In genomic region chr19:3850847-3851469, GRCm38 (mm10) we compare ENCODE assay signal across 8 mouse cellular contexts. TPM values are rescaled to one million over a fixed set of nuclear protein-coding genes. Genes with fewer than 3 reads are reported as not detected.
A peak's percentile ranks its signal among the peaks of the same experiment; 100 is the strongest.
DNase-seq lines count a peak whose midpoint lies in the region; ATAC-seq and TF ChIP-seq lines count a peak whose summit lies in the region.

No protein-coding gene starts in this region.

- intact Hi-C loops in gastrocnemius, adult 2 months (cut with DNase I) = loop anchor here (5.0 kb wide), 1 partner anchor 61 kb away; the partner anchor contains the start of gene Ndufs8

- H3K4me1 ChIP-seq in forebrain, embryonic 12.5 days = peaks cover 31% of the 10 kb centered on the region
- peaks cover 12% of the 10 kb centered on the region for H3K4me1 ChIP-seq in kidney, embryonic 14.5 days (ENCODE audit: control insufficient read depth, insufficient read depth, low read length)
- H3K4me1 ChIP-seq in stomach, embryonic 14.5 days (ENCODE audit: control insufficient read depth, insufficient read depth, low read length) = peaks cover 18% of the 10 kb centered on the region; the same call in 1 of the 2 replicates

- no peaks in the 10 kb centered on the region for H3K27me3 ChIP-seq in forebrain, embryonic 12.5 days
- H3K27me3 ChIP-seq in kidney, embryonic 14.5 days (ENCODE audit: control insufficient read depth, insufficient read depth, low read length) = no peaks in the 10 kb centered on the region
- no peaks in the 10 kb centered on the region for H3K27me3 ChIP-seq in stomach, embryonic 14.5 days (ENCODE audit: control insufficient read depth, insufficient read depth, low read length)

- no peaks in the 10 kb centered on the region for H3K36me3 ChIP-seq in forebrain, embryonic 12.5 days (replicated peaks)
- H3K36me3 ChIP-seq in kidney, embryonic 14.5 days (ENCODE audit: control insufficient read depth, insufficient read depth, low read length) = no peaks in the 10 kb centered on the region
- no peaks in the 10 kb centered on the region for H3K36me3 ChIP-seq in stomach, embryonic 14.5 days (ENCODE audit: control insufficient read depth, insufficient read depth, low read length)

- WGBS in forebrain, embryonic 12.5 days = 6% methylated on average over 19 of the region's 19 CpGs
- WGBS in kidney, embryonic 14.5 days = 6% methylated on average over 19 of the region's 19 CpGs
- WGBS in stomach, embryonic 14.5 days = 8% methylated on average over 19 of the region's 19 CpGs

- peak; percentile 26 for DNase-seq in gastrocnemius, adult 2 months
- no peak for DNase-seq in gastrocnemius, adult 18-20 months (ENCODE audit: low spot score)
- DNase-seq in B cell, adult 2 months = peak; percentile 37 to 46
- DNase-seq in brain, adult 2 months (ENCODE audit: low read depth, low spot score) = peak; percentile 50
- DNase-seq in lung, postnatal 10 days = peak; percentile 47

- H3K4me3 ChIP-seq in gastrocnemius, adult 2 months = peak overlapping the region; percentile 93
- peak overlapping the region; percentile 92 for H3K4me3 ChIP-seq in forebrain, embryonic 12.5 days (replicated peaks)
- H3K4me3 ChIP-seq in kidney, embryonic 14.5 days (ENCODE audit: low read length) = peak overlapping the region; percentile 83
- H3K4me3 ChIP-seq in stomach, embryonic 14.5 days (ENCODE audit: low read depth, low read length) = peak overlapping the region; percentile 75

- peak overlapping the region; percentile 72 for H3K4me2 ChIP-seq in forebrain, embryonic 12.5 days
- H3K4me2 ChIP-seq in kidney, embryonic 14.5 days (replicated peaks; ENCODE audit: low read depth, low read length) = peak overlapping the region; percentile 71
- H3K4me2 ChIP-seq in stomach, embryonic 14.5 days (replicated peaks; ENCODE audit: low read depth, low read length) = peak overlapping the region; percentile 63

- ATAC-seq in forebrain, embryonic 12.5 days (ENCODE audit: low FRiP score) = peak; percentile 5; the same call in 1 of the 2 replicates
- peak; percentile 11 for ATAC-seq in kidney, embryonic 14.5 days (ENCODE audit: low FRiP score, low TSS enrichment)
- ATAC-seq in stomach, embryonic 14.5 days (ENCODE audit: insufficient number of reproducible peaks, insufficient read depth, low FRiP score, low read depth) = no peak

- peak overlapping the region; percentile 94 for H3K27ac ChIP-seq in gastrocnemius, adult 2 months
- peak overlapping the region; percentile 98 for H3K27ac ChIP-seq in forebrain, embryonic 12.5 days
- peak overlapping the region; percentile 53; the same call in 1 of the 2 replicates for H3K27ac ChIP-seq in kidney, embryonic 14.5 days (ENCODE audit: low read depth, low read length)
- H3K27ac ChIP-seq in stomach, embryonic 14.5 days (ENCODE audit: low read length) = peak overlapping the region; percentile 56

- no peaks in the 10 kb centered on the region for H3K9me3 ChIP-seq in forebrain, embryonic 12.5 days
- no peaks in the 10 kb centered on the region for H3K9me3 ChIP-seq in kidney, embryonic 14.5 days (ENCODE audit: control insufficient read depth, low read length)
- H3K9me3 ChIP-seq in stomach, embryonic 14.5 days (ENCODE audit: control insufficient read depth, low read depth, low read length) = no peaks in the 10 kb centered on the region

- TF ChIP-seq CTCF in gastrocnemius, adult 2 months (IDR thresholded peaks at IDR 0.05) = no peak

- peak overlapping the region; percentile 44 for H3K9ac ChIP-seq in forebrain, embryonic 12.5 days
- H3K9ac ChIP-seq in kidney, embryonic 14.5 days (ENCODE audit: low read depth, low read length) = peak overlapping the region; percentile 85
- no peak overlapping the region; the same call in 1 of the 2 replicates for H3K9ac ChIP-seq in stomach, embryonic 14.5 days (replicated peaks; ENCODE audit: low read depth, low read length)

RNA-seq across cellular contexts. Expression of gene Chka, which starts 0.6 kb away (rescaled TPM):
- total RNA-seq in gastrocnemius, adult 2 months (2021) = 1 to 10 TPM; 1.8 to 5.4 TPM
- 1 to 10 TPM; 1.4 to 3.0 TPM for total RNA-seq in gastrocnemius, adult 18-20 months (2021)
- polyA plus RNA-seq in forebrain, embryonic 12.5 days (2016; fragmentation: Nextera tagmentation; extraction: Ambion mirVana) = 63.5 and 69.6 TPM in 2 replicates
- 46.8 and 62.6 TPM in 2 replicates for polyA plus RNA-seq in kidney, embryonic 14.5 days (2014; fragmentation: Nextera tagmentation; extraction: Ambion mirVana)
- polyA plus RNA-seq in stomach, embryonic 14.5 days (2014; fragmentation: Nextera tagmentation; extraction: Ambion mirVana) = 59.8 and 60.8 TPM in 2 replicates

RNA-seq across cellular contexts. Expression of gene Tcirg1, which starts 56.0 kb away (rescaled TPM):
- total RNA-seq in gastrocnemius, adult 2 months (2021) = 1 to 10 TPM; 5.1 to 5.8 TPM
- total RNA-seq in gastrocnemius, adult 18-20 months (2021) = 1 to 10 TPM; 2.5 to 4.0 TPM
- polyA plus RNA-seq in forebrain, embryonic 12.5 days (2016; fragmentation: Nextera tagmentation; extraction: Ambion mirVana) = 10.3 and 12.4 TPM in 2 replicates
- polyA plus RNA-seq in kidney, embryonic 14.5 days (2014; fragmentation: Nextera tagmentation; extraction: Ambion mirVana) = 26.2 and 35.0 TPM in 2 replicates
- polyA plus RNA-seq in stomach, embryonic 14.5 days (2014; fragmentation: Nextera tagmentation; extraction: Ambion mirVana) = 28.4 and 30.9 TPM in 2 replicates
